Mouse (Mus musculus) E14TG2a.4 (cell line): ENCODE data around the gene Gm6268.

Source experiments
- H3K27me3 ChIP-seq: 2 replicates; pipeline ENCODE4 v1.6.1; 2014; ENCODE audit warnings: low read length, control low read depth; ENCODE audit not compliant: insufficient read depth
- H3K36me3 ChIP-seq: 2 replicates; pipeline ENCODE4 v1.6.1; 2014; ENCODE audit warnings: low read length, control low read depth; ENCODE audit not compliant: insufficient read depth
- H3K4me1 ChIP-seq: replicated peaks from 2 replicates; pipeline ENCODE4 v1.6.1; 2014; ENCODE audit warnings: low read depth, low read length, control low read depth
- H3K4me3 ChIP-seq: replicated peaks from 2 replicates; pipeline ENCODE4 v1.5.1; 2014; ENCODE audit warnings: mild to moderate bottlenecking, low read length
- H3K9me3 ChIP-seq: 2 replicates; pipeline ENCODE4 v1.6.1; 2014; ENCODE audit warnings: low read length, control low read depth
- CTCF ChIP-seq: conservative IDR thresholded peaks from 2 replicates; pipeline ENCODE4 v1.5.1; 2014; ENCODE audit warnings: low read length
- NANOG ChIP-seq: IDR thresholded peaks from 2 replicates; pipeline ENCODE4 v1.6.1; 2014; ENCODE audit warnings: borderline replicate concordance, low read length, mixed read lengths
- POU5F1 ChIP-seq: IDR thresholded peaks from 2 replicates; pipeline ENCODE4 v1.6.1; 2014; ENCODE audit warnings: low read length, borderline replicate concordance

Gene Gm6268

GRCm38 (mm10) chrX:36400980-36401379, at the start of gene Gm6268:
Gm6268 (plus strand) TSS chrX:36401280.
- Histone ChIP-seq H3K36me3 (no peaks in the 10 kb centered on the region), H3K9me3 (no peaks in the 10 kb centered on the region), H3K27me3 (no peaks in the 10 kb centered on the region), H3K4me3 (no peak within 1 kb of the TSS), H3K4me1 (no peaks in the 10 kb centered on the region)
- TF ChIP-seq NANOG (no peak), CTCF (no peak), POU5F1 (no peak)

DNA sequence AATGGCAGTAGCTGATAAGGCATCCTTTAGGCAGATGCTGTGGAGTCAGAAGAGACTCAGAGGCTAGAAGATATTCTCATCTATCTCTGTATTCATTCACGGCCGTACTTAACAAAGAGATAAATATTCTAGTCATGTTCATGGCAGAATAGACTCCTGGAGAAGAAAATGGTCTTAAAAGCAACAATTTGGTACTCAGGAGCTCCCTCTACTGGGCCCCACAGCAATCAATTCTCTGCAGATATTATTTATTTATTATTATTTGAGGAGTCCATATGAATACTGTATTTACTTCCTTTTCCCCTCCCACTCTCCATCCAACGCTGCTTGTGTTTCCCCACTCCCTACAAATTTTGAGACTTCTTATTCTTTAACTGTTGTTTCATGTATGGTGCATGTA, 48.6 kb upstream of the Gm6268 start:
- no peaks in the 10 kb centered on the region for H3K9me3 ChIP-seq
- TF ChIP-seq CTCF = peak; percentile 27
- TF ChIP-seq POU5F1 = no peak
- no peaks in the 10 kb centered on the region for H3K36me3 ChIP-seq
- H3K4me1 ChIP-seq = no peaks in the 10 kb centered on the region
- H3K27me3 ChIP-seq = no peaks in the 10 kb centered on the region
- H3K4me3 ChIP-seq = no peak overlapping the region

DNA sequence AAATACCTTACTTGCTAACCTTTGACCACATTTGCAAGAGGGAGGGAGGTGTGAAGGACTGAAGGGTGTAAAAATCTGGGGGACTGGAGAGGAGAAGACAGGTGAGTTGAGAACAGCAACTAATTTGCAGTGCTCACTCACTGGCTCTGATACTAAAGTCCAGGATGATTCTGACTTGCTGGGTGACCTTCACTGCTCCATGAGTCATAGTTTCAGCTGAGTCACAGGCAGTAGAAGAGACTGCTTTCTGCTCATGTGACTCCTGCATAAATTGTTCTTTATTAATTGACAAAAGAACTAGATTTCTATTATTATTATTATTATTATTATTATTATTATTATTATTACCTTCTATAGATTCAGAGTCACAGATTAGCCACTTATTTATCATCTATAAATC, 15.7 kb upstream of the Gm6268 start:
- Histone ChIP-seq H3K36me3 (no peaks in the 10 kb centered on the region), H3K4me3 (no peak overlapping the region), H3K9me3 (no peaks in the 10 kb centered on the region), H3K27me3 (no peaks in the 10 kb centered on the region), H3K4me1 (no peaks in the 10 kb centered on the region)
- TF ChIP-seq CTCF (no peak), POU5F1 (no peak), NANOG (no peak)

DNA sequence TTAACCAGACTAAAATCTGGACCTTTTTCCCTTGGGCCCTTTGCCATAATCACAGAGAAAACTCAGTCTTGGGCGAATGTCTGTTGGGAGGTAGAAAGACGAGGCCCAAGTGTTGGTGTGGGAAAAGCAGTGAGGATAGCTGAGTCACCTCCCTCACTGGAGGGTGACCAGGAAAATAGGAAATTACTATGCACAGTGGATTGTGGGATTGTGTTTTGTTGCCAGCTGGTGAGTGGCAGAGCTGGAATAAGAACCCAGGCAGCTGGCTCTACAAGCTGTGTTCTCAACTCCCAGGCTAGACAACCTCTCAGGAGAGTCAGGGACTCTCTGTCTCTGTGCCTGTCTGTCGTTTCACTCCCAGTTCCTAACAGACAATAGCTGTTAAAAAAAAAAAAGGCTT, 11.1 kb upstream of the Gm6268 start:
- H3K4me3 ChIP-seq = no peak overlapping the region
- no peaks in the 10 kb centered on the region for H3K27me3 ChIP-seq
- no peaks in the 10 kb centered on the region for H3K4me1 ChIP-seq
- no peaks in the 10 kb centered on the region for H3K9me3 ChIP-seq
- TF ChIP-seq POU5F1 (no peak), CTCF (no peak), NANOG (no peak)
- no peaks in the 10 kb centered on the region for H3K36me3 ChIP-seq

DNA sequence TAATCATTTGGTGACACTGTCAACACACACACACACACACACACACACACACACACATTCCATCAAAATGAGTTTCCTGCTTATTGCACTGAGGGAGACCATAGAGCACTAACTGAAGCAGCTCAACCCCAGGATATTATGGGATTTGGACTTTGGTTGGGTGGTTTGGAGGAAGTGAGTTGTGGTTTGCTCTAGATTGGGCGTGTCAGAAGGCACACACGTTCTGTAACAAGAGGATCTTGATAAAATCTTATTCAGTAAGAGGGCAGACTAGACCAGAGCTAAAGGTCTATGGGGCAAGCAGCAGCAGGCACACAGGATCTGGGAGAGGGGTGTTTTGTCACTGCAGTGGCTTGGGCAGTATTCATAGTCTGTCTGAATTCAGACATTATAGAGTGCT, 10.6 kb upstream of the Gm6268 start:
- Histone ChIP-seq H3K9me3 (no peaks in the 10 kb centered on the region), H3K4me3 (no peak overlapping the region), H3K4me1 (no peaks in the 10 kb centered on the region), H3K36me3 (no peaks in the 10 kb centered on the region), H3K27me3 (no peaks in the 10 kb centered on the region)
- TF ChIP-seq NANOG = no peak

DNA sequence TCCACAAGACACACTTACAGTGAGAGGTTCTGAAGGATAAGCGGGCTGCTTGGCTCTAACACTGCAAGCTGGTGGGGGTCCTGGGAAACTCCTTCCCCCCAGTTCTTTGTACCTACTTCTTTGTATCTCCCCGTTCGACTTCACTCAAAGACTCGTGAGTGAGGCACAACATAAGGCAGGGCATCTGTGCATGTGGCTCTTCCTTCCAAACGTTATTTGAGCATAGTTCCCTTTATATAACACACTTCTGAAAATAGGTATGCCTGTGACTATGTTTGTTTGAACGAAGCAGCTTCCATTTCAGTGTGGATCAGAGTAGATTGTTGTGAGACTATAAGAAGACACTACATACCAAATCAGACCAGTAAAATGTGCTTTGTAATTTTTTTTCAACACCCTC, 8.4 kb upstream of the Gm6268 start:
- TF ChIP-seq CTCF = no peak
- TF ChIP-seq NANOG = no peak
- H3K4me1 ChIP-seq = no peaks in the 10 kb centered on the region
- no peaks in the 10 kb centered on the region for H3K27me3 ChIP-seq
- H3K36me3 ChIP-seq = no peaks in the 10 kb centered on the region
- no peak overlapping the region for H3K4me3 ChIP-seq
- no peaks in the 10 kb centered on the region for H3K9me3 ChIP-seq

DNA sequence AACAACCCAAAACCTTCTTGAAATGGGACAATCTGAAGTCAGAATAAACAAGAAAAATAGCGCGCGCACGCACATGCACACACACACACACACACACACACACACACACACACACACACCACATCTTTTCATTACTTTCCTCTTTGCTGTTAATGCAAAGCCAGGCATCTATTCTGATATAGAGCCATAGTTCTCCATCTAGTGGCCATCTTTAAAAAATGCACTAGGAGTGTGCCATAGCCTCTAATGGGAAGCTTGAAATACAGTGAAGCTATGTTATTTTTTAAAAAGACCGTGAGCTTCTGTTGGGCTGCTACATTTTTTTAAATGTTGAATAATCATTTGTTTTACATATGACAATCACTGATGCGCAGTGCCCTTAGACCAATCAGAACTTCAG, 7.8 kb upstream of the Gm6268 start:
- Histone ChIP-seq H3K4me3 (no peak overlapping the region), H3K36me3 (no peaks in the 10 kb centered on the region), H3K4me1 (no peaks in the 10 kb centered on the region), H3K27me3 (no peaks in the 10 kb centered on the region), H3K9me3 (no peaks in the 10 kb centered on the region)
- TF ChIP-seq CTCF (peak; percentile 35), POU5F1 (no peak)

DNA sequence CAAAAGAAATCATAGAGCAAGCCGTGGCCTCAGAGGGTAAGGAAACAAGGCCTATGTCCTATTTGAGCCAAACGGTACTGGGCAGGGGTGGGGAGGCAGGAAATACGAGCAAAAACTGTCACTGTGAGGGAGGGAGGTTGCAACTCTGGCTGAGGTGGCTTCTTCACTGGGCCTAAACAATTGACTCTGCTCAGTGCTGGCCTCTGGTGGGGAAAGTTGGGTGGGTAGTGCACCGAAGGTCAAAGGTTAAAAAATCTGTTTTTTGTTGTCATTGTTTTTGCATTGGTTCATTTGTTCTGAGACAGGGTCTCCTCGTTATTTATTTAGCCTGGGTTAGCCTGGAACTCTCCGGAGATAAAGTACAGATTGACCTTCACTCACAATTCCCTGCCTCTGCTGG, 1.2 kb downstream of the Gm6268 start:
- no peaks in the 10 kb centered on the region for H3K36me3 ChIP-seq
- no peaks in the 10 kb centered on the region for H3K27me3 ChIP-seq
- no peaks in the 10 kb centered on the region for H3K9me3 ChIP-seq
- no peaks in the 10 kb centered on the region for H3K4me1 ChIP-seq
- no peak overlapping the region for H3K4me3 ChIP-seq
- TF ChIP-seq CTCF (peak; percentile 42), POU5F1 (no peak)

DNA sequence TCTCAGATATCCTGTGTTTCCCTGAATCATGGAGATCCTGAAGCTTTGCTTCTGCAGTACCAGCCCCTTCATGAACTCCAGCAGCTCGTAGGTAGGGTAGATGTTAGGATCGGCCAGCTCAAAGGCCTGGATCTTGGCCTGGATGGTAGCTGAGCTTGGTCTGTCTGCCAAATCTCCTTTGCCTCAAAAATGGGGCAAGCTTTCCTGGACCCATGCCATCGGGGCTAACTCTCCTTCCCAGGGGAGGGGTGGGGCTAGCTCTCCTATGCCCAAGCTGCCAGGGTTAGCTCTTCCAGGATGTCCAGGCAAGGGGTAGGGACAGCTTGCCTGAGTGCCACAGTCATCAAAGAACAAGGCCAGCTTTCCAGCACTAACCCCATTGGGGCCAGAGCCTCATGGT, 18.1 kb downstream of the Gm6268 start:
- H3K4me3 ChIP-seq = no peak overlapping the region
- no peaks in the 10 kb centered on the region for H3K9me3 ChIP-seq
- no peaks in the 10 kb centered on the region for H3K4me1 ChIP-seq
- H3K27me3 ChIP-seq = no peaks in the 10 kb centered on the region
- TF ChIP-seq POU5F1 = no peak
- no peak for TF ChIP-seq NANOG
- no peak for TF ChIP-seq CTCF
- no peaks in the 10 kb centered on the region for H3K36me3 ChIP-seq
